Mouse (Mus musculus) CH12.LX (cell line): ENCODE measurements around the gene Zfp605.

Experiments used
- CTCF ChIP-seq, 2 experiments: IDR thresholded peaks in 1 of 2; conservative IDR thresholded peaks in 1 of 2; 2 replicates each; pipeline ENCODE4 v1.5.1; 2011 to 2012; ENCODE audit warnings: low read depth in 2 of 2, low read length in 2 of 2, improper control_type of control experiment in 1 of 2, inconsistent platforms in 1 of 2, mild to moderate bottlenecking in 1 of 2, moderate library complexity in 1 of 2
- MXI1 ChIP-seq: IDR thresholded peaks from 2 replicates; pipeline ENCODE4 v1.6.1; 2011; ENCODE audit warnings: mild to moderate bottlenecking, low read depth, low read length, improper control_type of control experiment
- POLR2A ChIP-seq: IDR thresholded peaks from 2 replicates; pipeline ENCODE4 v1.6.1; 2011; ENCODE audit warnings: low read depth, mild to moderate bottlenecking, improper control_type of control experiment, low read length

GRCm38 (mm10) chr5:110137816-110138215 lies 27.9 kb downstream of the Zfp605 start:
- TF ChIP-seq MXI1 (no peak), CTCF (conservative IDR thresholded peaks at IDR 0.05 in 1 of 2, IDR thresholded peaks at IDR 0.05 in 1 of 2; ENCODE audit: low read depth in 2 of 2, low read length in 2 of 2) (no peak), POLR2A (no peak)
